Mouse (Mus musculus) cortical plate, adult 2 months (tissue): ENCODE data around the gene Catspere2.

Experiments
- CTCF ChIP-seq: fragments of 200-500 bp; IDR thresholded peaks from 2 replicates; pipeline ENCODE4 v1.5.1; 2011; ENCODE audit warnings: mild to moderate bottlenecking, control low read depth, low read length; ENCODE audit not compliant: insufficient read depth; ENCODE audit errors: extremely low read depth
- POLR2A ChIP-seq: fragments of 200-500 bp; IDR thresholded peaks from 2 replicates; pipeline ENCODE4 v1.6.1; 2011; ENCODE audit warnings: mild to moderate bottlenecking, low read length, control low read depth; ENCODE audit not compliant: insufficient read depth; ENCODE audit errors: extremely low read depth

DNA sequence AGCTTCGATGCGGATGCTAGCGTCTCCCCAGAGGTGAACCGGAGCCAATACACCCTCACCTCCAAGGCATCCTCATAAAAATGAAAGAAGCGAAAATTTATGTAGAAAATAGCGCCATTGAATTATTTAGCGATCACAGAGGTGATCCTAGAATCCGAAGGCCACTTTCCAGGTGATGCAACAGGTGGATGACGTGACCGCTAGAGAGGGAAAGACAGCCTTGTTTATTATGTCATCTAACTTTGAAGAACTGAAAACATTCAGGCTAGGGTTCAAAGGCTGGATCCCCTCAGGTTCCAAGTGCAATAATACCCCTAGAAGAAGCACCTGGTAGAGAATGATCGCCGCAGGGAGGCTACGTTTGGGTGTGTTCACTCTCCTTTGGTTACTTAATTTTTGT lies 205.2 kb downstream of the Catspere2 start:
- TF ChIP-seq CTCF = no peak
- no peak for TF ChIP-seq POLR2A
